Mouse (Mus musculus) midbrain, embryonic 14.5 days (tissue): ENCODE results near the gene Gm20458. TPM values are rescaled to one million over a fixed set of nuclear protein-coding genes. Genes with fewer than 3 reads are reported as not detected.

Experiments used
- ATAC-seq: fragments of 200-750 bp; cut with Nextera tagmentation; 2 replicates; pipeline ENCODE4 v1.8.0; 2017; ENCODE audit warnings: moderate number of reproducible peaks, moderate library complexity; ENCODE audit not compliant: low FRiP score, low TSS enrichment
- DNase-seq: peaks from one replicate; pipeline ENCODE4 v3.0.0-alpha.2; 2015
- H3K27ac ChIP-seq: fragments of 300-500 bp; sonication (generic); replicated peaks from 2 replicates; pipeline ENCODE4 v1.5.1; 2014; ENCODE audit warnings: mild to moderate bottlenecking, low read depth, low read length, moderate library complexity
- H3K27me3 ChIP-seq: fragments of 300-500 bp; sonication (generic); 2 replicates; pipeline ENCODE4 v1.6.1; 2014; ENCODE audit warnings: low read length, control low read depth, mixed read lengths; ENCODE audit not compliant: control insufficient read depth, insufficient read depth
- H3K36me3 ChIP-seq: fragments of 300-500 bp; sonication (generic); 2 replicates; pipeline ENCODE4 v1.6.1; 2014; ENCODE audit warnings: low read length, control low read depth; ENCODE audit not compliant: control insufficient read depth, insufficient read depth
- H3K4me1 ChIP-seq: fragments of 300-500 bp; sonication (generic); 2 replicates; pipeline ENCODE4 v1.6.1; 2014; ENCODE audit warnings: mild to moderate bottlenecking, antibody characterized with exemption, low read length, control low read depth; ENCODE audit not compliant: control insufficient read depth, insufficient read depth
- H3K4me2 ChIP-seq: fragments of 300-500 bp; sonication (generic); 2 replicates; pipeline ENCODE4 v1.6.1; 2014; ENCODE audit warnings: mild to moderate bottlenecking, low read length, moderate library complexity
- H3K4me3 ChIP-seq: fragments of 300-500 bp; sonication (generic); replicated peaks from 2 replicates; pipeline ENCODE4 v1.5.1; 2014; ENCODE audit warnings: low read depth, low read length
- H3K9ac ChIP-seq: fragments of 300-500 bp; sonication (generic); replicated peaks from 2 replicates; pipeline ENCODE4 v1.6.1; 2014; ENCODE audit warnings: mild to moderate bottlenecking, low read length, moderate library complexity
- H3K9me3 ChIP-seq: fragments of 300-500 bp; sonication (generic); 2 replicates; pipeline ENCODE4 v1.6.1; 2016; ENCODE audit warnings: low read length, control low read depth, mixed read lengths; ENCODE audit not compliant: control insufficient read depth
- WGBS: fragments of 180-500 bp; shearing (Covaris S2); extraction: QIAGEN DNeasy Blood & Tissue Kit; methylation state at CpG from one replicate; pipeline ENCODE4 v1.1.7; 2014; 5-methylcytosine and 5-hydroxymethylcytosine counted together
- polyA plus RNA-seq: library from polyadenylated mRNA; unstranded; fragments of >200 nt; fragmentation: Nextera tagmentation; extraction: Ambion mirVana; gene quantifications from 2 replicates; pipeline ENCODE4 v1.2.1, GENCODE M21; 2014

Gene Gm20458
- polyA plus RNA-seq, 1 experiment from 2014 or later, result 5.1 TPM

- no peaks in the 10 kb centered on the region for H3K27me3 ChIP-seq
- H3K27ac ChIP-seq, result no peak overlapping the region
- H3K4me1 ChIP-seq, result no peaks in the 10 kb centered on the region
- DNase-seq, result peak; percentile 23
- ATAC-seq, result no peak
- WGBS, result 18% methylated on average over 11 of the region's 11 CpGs
- no peak overlapping the region for H3K4me3 ChIP-seq
- no peak overlapping the region for H3K4me2 ChIP-seq
- no peaks in the 10 kb centered on the region for H3K9me3 ChIP-seq
- no peak overlapping the region for H3K9ac ChIP-seq
- H3K36me3 ChIP-seq, result no peaks in the 10 kb centered on the region
Observed at GRCm38 (mm10) chr2:164521841-164522240, 61.1 kb downstream of the Gm20458 start.

DNA sequence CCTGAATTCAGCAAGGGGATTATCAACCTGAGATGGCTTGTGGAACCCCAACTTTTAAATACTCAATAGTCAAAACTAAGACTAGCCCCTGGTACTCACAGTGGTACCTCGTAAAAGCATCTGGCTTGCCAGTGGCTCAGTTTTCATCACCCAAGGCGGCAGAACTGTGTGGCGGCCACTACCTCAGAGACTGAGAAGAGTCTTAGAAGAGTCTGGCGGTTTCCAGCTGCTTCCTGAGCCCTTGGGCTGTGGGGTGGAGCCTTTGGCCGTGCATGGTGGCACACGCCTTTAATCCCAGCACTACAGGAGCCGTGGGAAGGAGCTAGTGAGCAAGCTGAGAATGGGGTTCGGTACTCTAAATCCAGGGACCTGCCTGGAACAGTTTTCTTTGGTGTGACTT, 61.5 kb downstream of the Gm20458 start:
- WGBS, result 28% methylated on average over 8 of the region's 8 CpGs
- no peak for DNase-seq
- Histone ChIP-seq H3K4me2 (no peak overlapping the region), H3K36me3 (no peaks in the 10 kb centered on the region), H3K4me1 (no peaks in the 10 kb centered on the region), H3K9me3 (no peaks in the 10 kb centered on the region), H3K27me3 (no peaks in the 10 kb centered on the region), H3K4me3 (no peak overlapping the region), H3K9ac (no peak overlapping the region), H3K27ac (no peak overlapping the region)
- no peak for ATAC-seq

- no peak for DNase-seq
- 83% methylated on average over 10 of the region's 10 CpGs for WGBS
Observed at GRCm38 (mm10) chr2:164523301-164523773, 62.6 kb downstream of the Gm20458 start.

DNA sequence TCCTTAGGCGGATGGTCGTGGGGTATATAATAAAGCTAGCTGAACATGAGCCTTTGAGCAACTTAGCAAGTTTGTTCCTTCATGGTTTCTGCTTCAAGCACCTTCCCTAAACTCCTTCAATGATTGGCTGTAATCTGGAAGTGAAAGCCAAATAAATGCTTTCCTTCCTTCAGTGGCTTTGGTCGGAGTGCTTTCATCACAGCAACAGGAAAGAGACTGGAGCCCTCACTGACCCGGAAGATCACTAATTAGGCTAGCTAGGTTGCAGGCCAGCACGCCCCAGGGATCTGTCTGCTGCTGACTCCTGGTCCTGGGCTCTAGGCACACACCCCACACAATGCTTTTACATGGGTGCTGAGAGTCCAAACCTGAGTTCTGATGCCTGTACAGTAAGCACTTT, 67.8 kb downstream of the Gm20458 start:
- WGBS, result 75% methylated on average over 5 of the region's 5 CpGs
- no peak for ATAC-seq

More at GRCm38 (mm10) chr2:164523301-164523773, 62.6 kb downstream of the Gm20458 start:
- no peak overlapping the region for H3K9ac ChIP-seq
- no peak overlapping the region for H3K4me3 ChIP-seq
- no peaks in the 10 kb centered on the region for H3K27me3 ChIP-seq
- H3K27ac ChIP-seq, result no peak overlapping the region
- no peaks in the 10 kb centered on the region for H3K9me3 ChIP-seq
- H3K4me1 ChIP-seq, result no peaks in the 10 kb centered on the region
- H3K4me2 ChIP-seq, result no peak overlapping the region
- no peaks in the 10 kb centered on the region for H3K36me3 ChIP-seq
- no peak for ATAC-seq

GRCm38 (mm10) chr2:164531169-164531568, 70.4 kb downstream of the Gm20458 start:
- ATAC-seq (no peak), DNase-seq (peak; percentile 85)
- H3K4me3 ChIP-seq, result no peak overlapping the region
- H3K36me3 ChIP-seq, result no peaks in the 10 kb centered on the region
- no peak overlapping the region for H3K9ac ChIP-seq
- H3K4me2 ChIP-seq, result no peak overlapping the region
- H3K27ac ChIP-seq, result no peak overlapping the region
- no peaks in the 10 kb centered on the region for H3K27me3 ChIP-seq
- WGBS, result 6% methylated on average over 3 of the region's 3 CpGs
- no peaks in the 10 kb centered on the region for H3K4me1 ChIP-seq
- H3K9me3 ChIP-seq, result no peaks in the 10 kb centered on the region

More for the DNA sequence above, 67.8 kb downstream of the Gm20458 start:
- Histone ChIP-seq H3K27me3 (no peaks in the 10 kb centered on the region), H3K9me3 (no peaks in the 10 kb centered on the region), H3K36me3 (no peaks in the 10 kb centered on the region), H3K27ac (no peak overlapping the region), H3K4me2 (no peak overlapping the region), H3K4me1 (no peaks in the 10 kb centered on the region), H3K4me3 (no peak overlapping the region), H3K9ac (no peak overlapping the region)
- DNase-seq, result no peak

DNA sequence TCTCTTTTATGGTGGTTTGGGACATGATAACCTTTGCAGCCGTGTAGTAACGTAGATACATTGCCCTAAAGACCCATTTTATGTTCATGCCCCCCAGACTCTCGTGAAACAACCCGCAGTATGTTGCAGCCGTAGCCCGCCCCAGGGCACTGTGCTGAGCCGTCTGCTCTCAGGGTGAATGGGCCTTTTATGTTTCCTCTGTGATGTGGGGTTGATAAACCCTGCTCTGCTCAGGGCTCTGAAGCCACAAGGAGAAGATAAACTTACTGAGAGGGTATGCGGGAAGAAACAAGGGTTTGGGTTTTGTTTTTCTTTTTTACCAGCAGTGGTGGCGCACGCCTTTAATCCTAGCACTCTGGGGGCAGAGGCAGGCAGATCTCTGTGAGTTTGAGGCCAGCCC, 73.5 kb downstream of the Gm20458 start:
- no peak overlapping the region for H3K27ac ChIP-seq
- DNase-seq (no peak), ATAC-seq (no peak)
- WGBS, result 83% methylated on average over 10 of the region's 10 CpGs
- no peaks in the 10 kb centered on the region for H3K9me3 ChIP-seq
- H3K27me3 ChIP-seq, result no peaks in the 10 kb centered on the region
- no peak overlapping the region for H3K4me2 ChIP-seq
- H3K4me1 ChIP-seq, result no peaks in the 10 kb centered on the region
- H3K4me3 ChIP-seq, result no peak overlapping the region
- no peak overlapping the region for H3K9ac ChIP-seq
- no peaks in the 10 kb centered on the region for H3K36me3 ChIP-seq

- WGBS, result 91% methylated on average over 4 of the region's 4 CpGs
- H3K4me1 ChIP-seq, result no peaks in the 10 kb centered on the region
- ATAC-seq (no peak), DNase-seq (no peak)
- H3K36me3 ChIP-seq, result no peaks in the 10 kb centered on the region
- H3K9me3 ChIP-seq, result no peaks in the 10 kb centered on the region
- H3K4me2 ChIP-seq, result no peak overlapping the region
- no peak overlapping the region for H3K27ac ChIP-seq
- H3K4me3 ChIP-seq, result no peak overlapping the region
- H3K9ac ChIP-seq, result no peak overlapping the region
- no peaks in the 10 kb centered on the region for H3K27me3 ChIP-seq
Observed at GRCm38 (mm10) chr2:164537003-164537402, 76.2 kb downstream of the Gm20458 start.

Other genes starting within 250 kb of the Gm20458 start
- not detected in 2 replicates for gene Wfdc15b, start 239.3 kb upstream of the Gm20458 start, polyA plus RNA-seq
- gene Svs2, start 222.5 kb upstream of the Gm20458 start, polyA plus RNA-seq, result not detected in 2 replicates
- not detected in 2 replicates for gene Svs3b, start 204.3 kb upstream of the Gm20458 start, polyA plus RNA-seq
- gene Svs4, start 182.5 kb upstream of the Gm20458 start, polyA plus RNA-seq, result not detected in 2 replicates
- not detected in 2 replicates for gene Svs3a, start 171.7 kb upstream of the Gm20458 start, polyA plus RNA-seq
- not detected in 2 replicates for gene Svs6, start 144.2 kb upstream of the Gm20458 start, polyA plus RNA-seq
- not detected in 2 replicates for gene Svs5, start 128.2 kb upstream of the Gm20458 start, polyA plus RNA-seq
- not detected in 2 replicates for gene Slpi, start 71.9 kb upstream of the Gm20458 start, polyA plus RNA-seq
- not detected in 2 replicates for gene Rbpjl, start 57.8 kb upstream of the Gm20458 start, polyA plus RNA-seq
- not detected in 2 replicates for gene Matn4, start 55.8 kb upstream of the Gm20458 start, polyA plus RNA-seq
- 2.4 and 4.9 TPM in 2 replicates for gene Sdc4, start 17.1 kb upstream of the Gm20458 start, polyA plus RNA-seq
- gene Sys1, start 4.0 kb upstream of the Gm20458 start, polyA plus RNA-seq, result 93.1 and 97.2 TPM in 2 replicates
- not detected in 2 replicates for gene Trp53tg5, start 12.8 kb downstream of the Gm20458 start, polyA plus RNA-seq
- gene Dbndd2, start 25.1 kb downstream of the Gm20458 start, polyA plus RNA-seq, result 11.4 and 11.8 TPM in 2 replicates
- 98.9 and 115 TPM in 2 replicates for gene Pigt, start 36.6 kb downstream of the Gm20458 start, polyA plus RNA-seq
- 0.61 and 1.2 TPM in 2 replicates for gene Wfdc2, start 101.4 kb downstream of the Gm20458 start, polyA plus RNA-seq
- not detected in 2 replicates for gene Spint3, start 112.5 kb downstream of the Gm20458 start, polyA plus RNA-seq
- gene Wfdc6a, start 124.5 kb downstream of the Gm20458 start, polyA plus RNA-seq, result not detected in 2 replicates
- gene Eppin, start 132.6 kb downstream of the Gm20458 start, polyA plus RNA-seq, result not detected in 2 replicates
- gene Wfdc6b, start 152.6 kb downstream of the Gm20458 start, polyA plus RNA-seq, result not detected in 2 replicates
- gene Wfdc8, start 152.7 kb downstream of the Gm20458 start, polyA plus RNA-seq, result not detected in 2 replicates
- gene Wfdc16, start 177.8 kb downstream of the Gm20458 start, polyA plus RNA-seq, result not detected in 2 replicates
- gene Wfdc10, start 195.1 kb downstream of the Gm20458 start, polyA plus RNA-seq, result not detected in 2 replicates
- gene Wfdc9, start 195.6 kb downstream of the Gm20458 start, polyA plus RNA-seq, result not detected in 2 replicates
- not detected in 2 replicates for gene Wfdc11, start 213.1 kb downstream of the Gm20458 start, polyA plus RNA-seq
- gene Wfdc13, start 224.1 kb downstream of the Gm20458 start, polyA plus RNA-seq, result not detected in 2 replicates
- gene Spint4, start 237.5 kb downstream of the Gm20458 start, polyA plus RNA-seq, result not detected in 2 replicates